Mouse (Mus musculus) gastrocnemius, adult 8-10 months (tissue): ENCODE measurements around the gene Cacna1c. TPM values are rescaled to one million over a fixed set of nuclear protein-coding genes. Genes with fewer than 3 reads are reported as not detected.

ENCODE experiments used
- DNase-seq, 2 experiments: peaks; one replicate each; pipeline ENCODE4 v3.0.0; 2022; ENCODE audit warnings: low spot score in 2 of 2
- total RNA-seq, 4 experiments: library from RNA; stranded (reverse); gene quantifications; 2 replicates each; pipeline ENCODE4 v1.2.4; 2022

Cacna1c gene
- total RNA-seq, 4 experiments from 2014 or later, result 0.61 to 1.3 (median 0.90) TPM

DNA sequence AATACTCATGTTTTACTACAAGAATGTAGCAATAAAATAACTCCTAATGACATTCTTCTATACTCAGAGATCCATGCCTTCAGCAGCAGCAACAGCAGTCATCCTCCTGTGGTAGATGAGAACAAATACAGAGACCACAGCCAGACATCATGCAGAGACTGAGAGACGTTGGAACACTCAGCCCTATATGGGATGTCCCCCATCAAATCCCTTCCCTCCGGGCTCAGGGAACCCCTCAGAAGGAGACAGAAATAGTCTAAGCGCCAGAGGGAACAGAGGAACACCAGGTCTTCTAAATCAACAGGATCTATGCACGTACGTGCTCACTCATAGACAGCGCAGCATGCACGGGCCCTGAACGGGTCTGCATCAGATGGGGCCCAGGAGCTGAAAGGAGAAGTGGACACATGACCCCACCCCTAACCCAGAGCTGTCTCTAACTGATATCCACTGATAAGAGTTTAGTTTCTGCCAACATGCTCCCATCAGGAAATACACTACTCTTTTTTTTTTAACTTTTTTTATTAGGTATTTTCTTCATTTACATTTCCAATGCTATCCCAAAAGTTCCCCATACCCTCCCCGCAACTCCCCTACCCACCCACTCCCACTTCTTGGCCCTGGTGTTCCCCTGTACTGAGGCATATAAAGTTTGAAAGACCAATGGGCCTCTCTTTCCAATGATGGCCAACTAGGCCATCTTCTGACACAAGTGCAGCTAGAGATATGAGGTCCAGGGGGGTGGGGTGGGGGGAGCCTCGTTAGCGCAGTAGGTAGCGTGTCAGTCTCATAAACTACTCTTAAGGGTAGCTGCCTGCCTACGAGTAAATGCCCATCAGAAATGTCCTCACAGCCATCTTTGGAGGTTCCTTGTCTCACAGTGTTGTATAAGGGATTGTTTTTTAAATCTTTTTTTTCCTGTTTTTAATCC, 182.8 kb downstream of the Cacna1c start:
- no peak for DNase-seq

DNA sequence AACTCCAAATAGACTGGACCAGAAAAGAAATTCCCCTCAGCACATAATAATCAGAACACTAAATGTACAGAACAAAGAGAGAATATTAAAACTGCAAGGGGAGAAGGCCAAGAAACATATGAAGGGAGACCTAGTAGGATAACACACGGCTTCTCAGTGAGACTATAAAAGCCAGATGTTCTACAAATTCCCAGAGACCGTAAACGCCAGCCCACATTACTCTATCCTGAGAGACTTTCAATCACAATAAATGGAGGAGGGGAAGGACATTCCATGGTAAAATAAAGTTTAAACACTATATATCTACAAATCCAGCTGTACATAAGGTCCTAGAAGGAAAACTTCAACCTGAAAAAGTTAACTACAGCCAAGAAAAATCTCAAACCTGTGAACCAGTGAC, 185.3 kb downstream of the Cacna1c start:
- no peak for DNase-seq

GRCm38 (mm10) chr6:119009526-119009925, 186.7 kb downstream of the Cacna1c start:
- no peak for DNase-seq

- DNase-seq, result no peak
Observed at GRCm38 (mm10) chr6:119008638-119009166, 187.5 kb downstream of the Cacna1c start.

GRCm38 (mm10) chr6:119004596-119004995, 191.6 kb downstream of the Cacna1c start:
- DNase-seq, result no peak

DNA sequence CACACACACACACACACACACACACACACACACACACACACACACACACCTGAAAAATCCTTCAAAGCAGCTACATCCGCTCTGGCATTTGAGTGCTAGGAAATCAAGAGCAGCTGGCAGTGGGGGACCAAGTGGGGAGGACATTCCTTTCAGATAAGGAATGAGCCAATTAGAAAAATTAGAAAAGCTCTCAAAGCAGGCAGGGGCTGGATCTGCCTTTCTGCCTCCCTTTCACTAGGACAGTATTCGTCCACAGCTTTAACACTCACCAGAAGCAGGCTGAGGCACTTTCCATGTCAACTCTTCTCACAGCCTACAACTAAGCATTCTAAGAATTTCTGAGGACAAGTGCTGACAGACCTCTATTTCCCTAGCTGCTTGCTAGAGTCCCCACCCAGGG, 194.8 kb downstream of the Cacna1c start:
- no peak for DNase-seq

- no peak for DNase-seq
Observed at GRCm38 (mm10) chr6:119000255-119000654, 196.0 kb downstream of the Cacna1c start.

DNA sequence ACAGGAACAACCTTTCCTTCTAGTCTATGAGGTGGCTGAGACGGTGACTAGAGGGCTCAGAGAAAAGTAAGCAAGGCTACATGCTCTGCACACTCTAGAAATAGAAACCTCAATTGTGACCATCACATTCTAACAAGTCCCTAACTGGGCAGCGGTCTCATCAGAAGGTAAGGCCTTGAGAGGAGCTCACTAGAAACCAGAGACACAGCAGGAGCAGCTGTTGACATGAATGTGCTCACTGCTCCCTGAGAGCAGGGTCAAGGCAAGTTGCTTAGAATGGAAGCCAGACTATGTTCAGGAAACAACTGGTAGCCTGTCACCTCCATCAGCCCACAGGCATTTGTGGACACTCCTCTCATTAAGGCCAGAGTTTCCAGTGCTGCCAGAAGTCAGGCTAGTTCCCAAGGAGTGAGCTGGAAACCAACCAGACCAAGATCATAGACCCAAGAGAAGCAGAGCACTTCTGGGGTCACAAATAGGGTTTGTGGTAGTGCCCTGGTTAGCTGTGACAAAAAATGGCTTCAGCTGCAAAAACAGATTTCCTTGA, 196.8 kb downstream of the Cacna1c start:
- DNase-seq, result no peak

- DNase-seq, result no peak
Observed at GRCm38 (mm10) chr6:118997397-118997796, 198.8 kb downstream of the Cacna1c start.

DNA sequence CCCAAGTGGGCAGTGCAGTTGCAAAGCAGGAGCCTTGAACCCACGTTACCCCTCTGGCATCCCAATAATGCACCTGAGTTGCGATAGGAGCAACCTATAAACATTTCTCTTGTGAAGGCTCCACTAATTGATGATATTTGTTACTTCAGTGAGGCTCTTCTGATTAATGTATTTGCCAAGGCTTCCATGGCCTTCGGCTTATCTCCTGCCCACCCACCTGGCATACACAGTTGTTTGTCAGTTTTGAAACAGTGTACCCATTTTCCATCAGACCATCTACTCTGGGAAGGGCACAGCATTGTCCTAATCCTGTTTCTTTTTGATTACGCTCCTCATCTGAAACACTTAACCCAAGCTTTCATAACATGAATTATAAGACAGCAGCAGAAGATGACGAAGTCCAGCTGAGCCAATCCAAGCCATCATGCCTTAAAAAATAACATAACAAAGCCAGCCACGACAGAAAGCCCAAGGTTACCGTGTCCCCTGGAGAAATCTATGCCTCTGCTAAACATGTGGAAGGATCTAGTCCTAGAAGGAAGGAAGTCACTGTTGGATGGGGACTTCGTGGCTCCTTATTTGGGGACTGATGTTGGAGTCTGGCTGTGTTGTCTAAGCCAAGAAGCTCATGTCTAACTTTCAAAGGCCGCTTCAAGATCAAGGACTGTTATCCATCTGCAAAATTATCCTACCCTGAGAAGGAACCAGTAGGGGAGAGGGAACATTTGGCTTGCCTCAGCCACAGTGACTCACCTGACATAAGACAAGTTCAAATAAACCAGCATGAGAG, 201.8 kb downstream of the Cacna1c start:
- DNase-seq, result no peak

DNA sequence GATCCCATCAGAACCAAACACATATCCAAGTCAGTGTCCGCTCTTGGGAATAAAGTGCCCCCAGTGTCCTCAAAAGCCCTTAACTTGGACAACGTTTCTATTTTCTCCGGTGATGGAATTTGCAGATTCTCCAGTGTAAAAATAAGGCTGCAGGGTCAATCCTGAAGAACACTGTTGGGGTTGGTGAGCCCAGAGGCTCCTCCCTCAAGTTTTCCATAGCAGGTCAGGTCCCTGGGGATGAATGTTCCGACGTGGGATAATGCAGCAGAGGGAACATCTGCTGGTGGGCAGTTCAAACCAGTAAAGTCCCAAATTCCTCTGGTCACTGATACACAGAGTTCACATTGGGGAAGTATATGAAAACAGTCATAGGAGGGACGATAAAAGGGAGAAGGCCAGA, 203.8 kb downstream of the Cacna1c start:
- DNase-seq, result peak in 1 of 2 experiments; percentile 27

DNA sequence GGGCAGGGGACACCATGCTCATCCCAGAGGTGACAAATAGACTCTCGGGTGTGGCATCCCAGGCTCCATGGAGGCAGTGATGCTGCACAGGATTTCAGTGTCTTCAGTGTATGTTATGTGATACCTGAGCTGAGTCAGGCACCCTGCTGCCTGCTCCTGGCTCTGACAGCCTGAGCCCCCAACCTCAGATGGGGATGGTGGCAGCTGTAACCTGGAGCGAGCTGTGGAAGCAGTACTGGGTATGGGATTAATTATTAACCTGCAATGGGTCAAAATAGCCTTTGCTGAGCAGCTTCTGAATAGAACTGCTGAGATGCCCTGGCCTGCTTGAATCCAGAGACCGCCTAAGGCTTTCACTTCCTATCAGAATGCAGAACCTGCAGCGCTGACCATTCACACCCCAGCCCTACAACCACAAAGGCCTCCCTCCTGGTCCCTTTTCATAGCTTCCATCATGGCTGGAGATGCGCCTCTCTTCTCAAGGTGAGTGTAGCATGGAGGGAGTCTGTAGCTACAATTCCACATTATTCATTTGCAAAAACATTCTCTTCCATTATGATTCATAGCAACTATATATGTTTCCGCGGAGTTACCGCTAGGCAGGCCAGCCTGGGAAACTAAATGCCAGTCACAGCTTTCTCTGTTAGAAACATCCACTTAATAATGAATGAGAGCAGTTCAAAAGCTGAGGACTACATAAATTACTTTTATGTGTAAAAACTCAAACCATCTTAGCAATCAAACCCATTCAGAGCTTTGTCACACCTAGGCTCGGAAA, 206.0 kb downstream of the Cacna1c start:
- DNase-seq, result no peak

DNA sequence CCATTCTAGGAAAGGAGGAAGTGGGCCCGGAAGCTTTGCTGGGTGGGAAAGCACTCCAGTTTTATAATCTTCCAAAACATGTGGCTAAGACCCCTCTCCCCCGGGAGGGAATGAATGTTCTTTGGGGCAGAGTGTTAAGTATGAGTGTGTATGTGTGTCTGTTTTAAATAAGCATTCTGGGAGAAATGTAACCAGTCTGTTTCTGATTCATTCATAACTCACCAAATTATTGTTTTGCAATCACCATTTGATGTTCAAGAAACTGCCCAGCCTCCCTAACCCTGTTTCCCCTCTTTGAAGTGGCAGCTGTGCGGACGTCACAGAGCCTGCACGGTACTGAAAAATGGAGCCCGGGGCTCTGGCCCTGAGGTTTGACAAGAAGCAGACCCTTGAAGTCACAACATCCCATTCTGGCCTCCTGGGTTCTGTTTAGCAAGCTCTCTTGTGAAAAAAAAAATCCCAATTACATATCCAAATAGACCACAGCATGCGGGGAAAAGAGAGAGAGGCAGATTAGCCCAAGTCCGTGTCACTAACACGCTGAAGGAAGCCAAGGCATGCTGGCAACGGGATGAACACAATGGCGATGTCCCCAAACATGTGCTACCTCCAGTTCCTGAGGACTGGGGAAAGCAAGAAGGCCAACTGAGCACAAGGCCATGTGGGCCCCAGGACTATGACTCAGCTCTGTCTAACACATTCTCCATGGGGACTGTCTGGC, 211.9 kb downstream of the Cacna1c start:
- no peak for DNase-seq

- DNase-seq, result no peak
Observed at GRCm38 (mm10) chr6:118983471-118984040, 212.7 kb downstream of the Cacna1c start.

DNA sequence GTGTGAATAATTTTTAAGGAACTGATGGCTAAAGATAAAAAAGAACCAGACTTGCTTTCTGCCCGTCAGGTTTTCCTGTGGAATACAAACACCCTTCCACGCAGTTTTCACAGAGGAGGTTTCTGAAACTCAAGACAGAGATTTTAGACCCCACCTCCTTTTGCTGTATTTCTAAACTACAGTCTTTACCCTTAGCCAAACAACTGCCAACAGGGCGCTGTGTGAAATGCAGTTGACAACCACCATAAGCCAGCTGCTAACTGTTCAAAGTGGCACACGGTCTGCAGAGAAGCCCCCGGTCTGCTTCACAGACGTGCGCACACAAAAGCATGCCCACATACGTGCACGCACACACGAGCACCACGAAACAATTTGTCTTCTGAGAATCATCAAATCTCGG, 216.0 kb downstream of the Cacna1c start:
- DNase-seq, result no peak

- no peak for DNase-seq
Observed at GRCm38 (mm10) chr6:118977443-118978271, 218.6 kb downstream of the Cacna1c start.

GRCm38 (mm10) chr6:118976617-118977016, 219.6 kb downstream of the Cacna1c start:
- no peak for DNase-seq

- no peak for DNase-seq
Observed at GRCm38 (mm10) chr6:118971844-118972531, 224.2 kb downstream of the Cacna1c start.
